Mouse (Mus musculus) spleen, adult 2 months (tissue): ENCODE measurements at regions not wholly inside any gene's neighbourhood (a gene's known extent, or its start where the extent isn't known, plus 50 kb on each side); places are given as distances from the start of the nearest gene placed in this dataset.

Experiments
- CTCF ChIP-seq: fragments of 200-500 bp; IDR thresholded peaks from 2 replicates; pipeline ENCODE4 v1.5.1; 2011; ENCODE audit warnings: mild to moderate bottlenecking, inconsistent platforms; ENCODE audit not compliant: insufficient read depth, insufficient read length, insufficient replicate concordance; ENCODE audit errors: extremely low read depth
- POLR2A ChIP-seq: fragments of 200-500 bp; IDR thresholded peaks from 2 replicates; pipeline ENCODE4 v1.6.1; 2011; ENCODE audit warnings: low read depth, low read length, inconsistent platforms

DNA sequence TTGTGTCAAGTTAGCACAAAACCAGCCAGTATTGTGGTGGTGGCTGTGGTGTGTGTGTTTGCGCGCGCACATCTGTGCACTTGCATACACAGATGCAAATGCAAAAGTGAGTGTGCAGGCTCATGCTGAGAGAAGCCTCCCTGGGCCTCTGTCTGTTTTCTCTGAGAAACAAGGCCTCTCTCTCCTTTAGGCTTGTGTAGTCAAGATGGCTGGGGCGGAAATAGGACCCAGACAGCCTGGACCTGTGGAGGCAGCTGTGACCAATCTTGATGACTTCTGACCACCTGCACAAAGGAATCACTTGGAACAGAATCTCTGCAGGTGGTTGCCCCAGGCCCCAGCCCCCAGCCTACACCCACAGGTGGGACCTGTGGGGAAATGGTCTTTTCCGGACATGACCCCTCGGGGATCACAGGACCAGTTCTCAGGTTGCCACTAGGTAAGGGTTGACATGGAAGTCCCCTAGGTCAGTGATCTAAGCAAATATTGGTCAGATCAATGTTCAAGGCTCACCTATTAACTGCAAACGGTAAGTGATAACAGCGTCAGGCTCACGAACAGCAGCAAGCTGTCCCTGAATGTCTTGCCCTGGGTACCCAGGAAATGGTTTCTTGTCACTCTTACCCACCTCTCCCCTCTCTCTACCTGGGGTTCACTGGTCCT, 93.8 kb upstream of the Mgme1 start:
- TF ChIP-seq CTCF = no peak
- no peak for TF ChIP-seq POLR2A
